Mouse (Mus musculus) frontal cortex, postnatal 36 days (tissue): Measurements from ENCODE around the gene Usf1.

Experiments used
- DNase-seq, 2 experiments: peaks; one replicate each; pipeline ENCODE4 v3.0.0; 2022; ENCODE audit warnings: low spot score in 2 of 2

Gene Usf1

DNA sequence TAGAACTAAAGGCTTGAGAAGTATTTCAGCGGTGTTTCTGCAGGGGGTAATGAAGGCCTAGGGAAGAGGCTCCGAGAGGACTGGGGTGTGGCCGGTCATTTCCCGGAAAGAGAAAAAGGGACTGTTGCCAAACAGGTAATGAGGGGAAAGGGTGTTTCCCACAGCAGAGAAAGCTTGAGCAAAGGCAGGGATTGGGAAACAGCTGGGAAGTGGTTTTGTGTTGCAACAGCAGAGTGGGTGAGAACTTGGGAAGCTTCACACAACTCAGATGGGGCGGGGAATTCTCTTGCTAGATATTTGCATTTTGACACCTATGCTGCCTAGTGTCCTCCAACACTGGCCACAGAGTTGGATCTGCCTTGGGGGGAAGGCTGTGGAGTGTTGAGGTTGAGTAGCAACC lies 41.8 kb downstream of the Usf1 start:
- no peak for DNase-seq

GRCm38 (mm10) chr1:171454926-171455325 lies 43.8 kb downstream of the Usf1 start:
- no peak for DNase-seq

DNA sequence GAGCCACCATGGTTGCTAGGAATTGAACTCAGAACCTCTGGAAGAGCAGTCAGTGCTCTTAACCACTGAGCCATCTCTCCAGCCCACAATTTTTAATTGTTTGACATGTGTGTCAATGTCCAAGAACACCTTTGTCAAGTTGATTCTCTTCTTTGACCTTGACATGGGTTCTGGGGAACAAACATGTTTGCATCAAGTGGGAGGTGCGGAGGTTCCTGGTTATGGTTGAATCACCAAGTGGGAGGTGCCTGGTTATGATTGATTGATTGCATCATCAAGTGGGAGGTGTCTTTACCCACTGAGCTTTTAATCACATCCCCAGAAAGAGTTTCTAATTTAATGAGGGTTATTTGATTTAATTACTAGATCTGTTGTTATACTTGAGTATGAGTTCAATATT lies 46.5 kb downstream of the Usf1 start:
- DNase-seq = no peak

DNA sequence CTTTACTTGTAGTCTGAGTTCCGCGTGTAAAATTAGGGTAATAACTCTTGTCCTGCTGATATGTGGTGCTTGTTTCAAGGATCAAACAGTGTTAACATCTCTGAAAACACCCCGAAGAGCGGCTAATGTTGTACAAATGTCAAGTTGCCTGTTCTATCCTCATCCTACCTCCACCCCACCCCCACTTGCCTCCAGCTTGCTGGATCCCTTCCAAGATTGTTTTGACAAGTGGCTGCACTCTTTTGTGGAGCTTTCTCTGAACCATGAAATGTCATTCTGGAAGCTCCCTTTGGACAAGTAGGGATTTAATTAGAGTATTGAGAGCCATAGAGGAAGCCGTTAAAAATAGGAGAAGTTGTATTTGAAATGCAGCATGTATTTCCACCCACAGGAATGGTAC lies 48.7 kb downstream of the Usf1 start:
- DNase-seq = no peak

- no peak for DNase-seq
Measured at GRCm38 (mm10) chr1:171460551-171461503, 49.7 kb downstream of the Usf1 start.

GRCm38 (mm10) chr1:171463133-171463532 lies 52.0 kb downstream of the Usf1 start:
- no peak for DNase-seq

- DNase-seq = no peak
Measured at GRCm38 (mm10) chr1:171465749-171466412, 54.8 kb downstream of the Usf1 start.

DNA sequence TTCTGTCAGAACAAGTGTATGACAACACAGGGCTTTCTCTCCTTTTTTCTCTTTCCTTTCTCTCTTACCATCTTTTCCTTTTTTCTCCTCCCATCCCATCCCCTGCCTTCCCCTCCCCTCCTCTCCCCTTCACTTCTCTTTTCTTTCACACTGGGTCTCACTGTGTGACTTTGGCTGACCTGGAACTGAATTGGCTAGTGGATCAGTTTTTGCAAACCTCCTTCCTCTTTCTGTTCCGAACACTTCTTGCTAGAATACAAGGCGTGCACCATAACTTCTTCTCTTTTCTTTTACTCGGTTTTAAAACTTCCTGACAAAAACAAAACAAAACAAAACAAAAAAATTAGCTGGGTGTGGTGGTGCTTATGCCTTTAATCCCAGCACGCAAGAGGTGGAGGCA lies 55.5 kb downstream of the Usf1 start:
- DNase-seq = no peak
